Mouse (Mus musculus): ENCODE measurements around the gene Mark3. TPM values are rescaled to one million over a fixed set of nuclear protein-coding genes. Genes with fewer than 3 reads are reported as not detected.

Mark3 gene
- polyA plus RNA-seq, 1 experiment from 2014 or later = 85.4 TPM

DNA sequence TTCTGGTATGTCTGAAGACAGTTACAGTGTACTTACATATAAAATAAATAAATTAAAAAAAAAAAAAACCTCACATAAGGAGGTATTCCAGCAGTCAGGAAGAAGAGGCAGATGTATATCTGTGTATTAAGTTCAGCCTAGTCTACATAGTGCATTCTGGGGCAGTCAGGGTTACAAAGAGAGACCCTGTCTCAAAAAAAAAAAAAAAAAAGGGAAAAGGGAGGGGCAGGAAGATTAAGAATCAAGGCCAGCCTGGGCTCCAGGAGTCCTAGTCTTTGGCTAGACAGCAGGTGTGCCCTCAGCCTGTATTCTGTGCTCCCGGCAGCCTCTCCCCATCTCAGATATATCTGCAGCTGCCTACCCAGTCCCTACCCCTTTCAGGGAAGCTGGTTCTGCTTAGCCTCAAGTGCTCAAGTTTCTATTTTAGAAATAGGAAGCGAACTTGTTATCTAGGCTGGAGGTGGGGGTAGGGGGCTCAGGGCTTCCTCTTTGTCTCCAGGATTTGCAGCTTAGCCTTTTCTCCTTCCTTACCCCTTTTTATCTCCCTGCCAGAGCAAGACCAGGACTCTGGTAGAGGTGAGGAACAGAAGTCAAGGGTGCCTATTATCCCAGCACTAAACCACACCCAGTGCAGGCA, 100.6 kb downstream of the Mark3 start:
- POLR2A ChIA-PET = no interaction called here
- in situ Hi-C loops (cut with MboI; ENCODE audit: low pct_unique_long_range_greater_than_20kb) = no loop called here
- H3K27me3 ChIP-seq = no peaks in the 10 kb centered on the region
- no peak for DNase-seq (ENCODE audit: low read depth, low spot score)
- CTCF ChIA-PET = no interaction called here
- no peak for TF ChIP-seq CTCF (IDR thresholded peaks at IDR 0.05)
- ATAC-seq = no peak

DNA sequence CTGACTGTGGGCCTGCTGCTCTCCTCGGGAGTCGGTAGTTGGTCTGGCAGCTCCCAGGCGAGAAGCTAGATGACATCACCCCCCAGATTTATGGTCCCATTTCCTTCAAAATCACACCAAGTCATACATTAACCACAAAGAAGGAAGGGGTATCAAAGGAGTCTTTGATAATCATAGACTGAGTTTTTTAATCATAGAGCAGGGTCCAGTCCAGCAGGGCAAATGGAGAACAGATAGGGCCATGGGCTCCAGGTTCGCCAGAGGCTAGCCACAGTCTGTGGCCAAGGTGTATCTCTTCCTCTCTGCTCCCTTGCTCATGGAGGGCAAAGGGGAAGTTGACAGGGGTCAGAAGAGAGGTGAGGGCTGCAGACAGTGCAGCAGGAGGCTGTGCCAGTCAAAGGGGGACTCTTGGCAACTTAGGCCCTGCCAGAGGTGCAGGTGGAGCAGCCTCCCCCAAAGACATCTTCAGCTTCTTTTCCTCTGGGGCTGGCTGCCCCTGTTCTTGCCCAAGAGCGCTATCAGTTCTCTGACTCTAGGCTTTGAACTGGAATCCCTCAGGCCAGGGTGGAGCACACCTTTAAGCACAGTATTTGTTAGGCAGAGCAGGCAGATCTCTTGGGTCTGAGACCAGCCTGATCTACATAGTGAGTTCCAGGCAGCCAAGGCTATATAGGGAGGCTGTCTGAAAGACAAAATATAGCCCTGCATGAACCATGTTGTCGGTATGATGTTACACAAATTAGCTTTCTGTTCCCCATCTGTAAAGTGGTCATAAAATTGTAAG, 101.7 kb downstream of the Mark3 start:
- no peaks in the 10 kb centered on the region for H3K27me3 ChIP-seq
- POLR2A ChIA-PET = no interaction called here

DNA sequence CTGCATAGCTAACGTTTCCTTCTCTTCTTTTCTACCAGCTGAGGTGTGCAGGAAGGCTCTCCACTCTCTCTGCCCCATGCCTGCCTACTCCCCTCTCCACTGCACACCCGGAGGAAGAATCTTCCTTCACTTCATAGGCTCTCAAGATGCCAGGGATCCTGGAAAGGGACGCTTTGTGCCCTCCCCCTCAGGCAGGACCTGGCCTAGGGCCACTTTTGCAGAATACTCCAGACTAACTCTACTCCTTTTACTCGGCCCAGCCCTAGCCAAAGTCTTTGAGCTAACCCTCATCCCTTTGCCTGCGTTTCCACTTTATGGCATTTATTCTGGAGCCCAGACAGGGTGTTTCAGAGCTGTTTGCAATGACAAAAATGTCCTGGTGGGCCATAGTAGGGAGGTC, 103.1 kb downstream of the Mark3 start:
- POLR2A ChIA-PET = interaction anchor here (0.7 to 1.7 kb wide), 2 partner anchors 19 kb away, joined by 3 to 6 read pairs; no protein-coding TSS in a partner anchor
- ATAC-seq = no peak
- no peak for DNase-seq (ENCODE audit: low read depth, low spot score)
- CTCF ChIA-PET = interaction anchor here (1.5 kb wide), 1 partner anchor 9 kb away, joined by 9 read pairs; no protein-coding TSS in a partner anchor
- H3K27me3 ChIP-seq = no peaks in the 10 kb centered on the region
- TF ChIP-seq CTCF (IDR thresholded peaks at IDR 0.05) = no peak
- in situ Hi-C loops (cut with MboI; ENCODE audit: low pct_unique_long_range_greater_than_20kb) = no loop called here

More for the DNA sequence above, 101.7 kb downstream of the Mark3 start:
- DNase-seq (ENCODE audit: low read depth, low spot score) (no peak), ATAC-seq (no peak)
- no peak for TF ChIP-seq CTCF (IDR thresholded peaks at IDR 0.05)
- in situ Hi-C loops (cut with MboI; ENCODE audit: low pct_unique_long_range_greater_than_20kb) = no loop called here
- CTCF ChIA-PET = interaction anchor here (1.5 kb wide), 1 partner anchor 8 kb away, joined by 9 read pairs; no protein-coding TSS in a partner anchor

DNA sequence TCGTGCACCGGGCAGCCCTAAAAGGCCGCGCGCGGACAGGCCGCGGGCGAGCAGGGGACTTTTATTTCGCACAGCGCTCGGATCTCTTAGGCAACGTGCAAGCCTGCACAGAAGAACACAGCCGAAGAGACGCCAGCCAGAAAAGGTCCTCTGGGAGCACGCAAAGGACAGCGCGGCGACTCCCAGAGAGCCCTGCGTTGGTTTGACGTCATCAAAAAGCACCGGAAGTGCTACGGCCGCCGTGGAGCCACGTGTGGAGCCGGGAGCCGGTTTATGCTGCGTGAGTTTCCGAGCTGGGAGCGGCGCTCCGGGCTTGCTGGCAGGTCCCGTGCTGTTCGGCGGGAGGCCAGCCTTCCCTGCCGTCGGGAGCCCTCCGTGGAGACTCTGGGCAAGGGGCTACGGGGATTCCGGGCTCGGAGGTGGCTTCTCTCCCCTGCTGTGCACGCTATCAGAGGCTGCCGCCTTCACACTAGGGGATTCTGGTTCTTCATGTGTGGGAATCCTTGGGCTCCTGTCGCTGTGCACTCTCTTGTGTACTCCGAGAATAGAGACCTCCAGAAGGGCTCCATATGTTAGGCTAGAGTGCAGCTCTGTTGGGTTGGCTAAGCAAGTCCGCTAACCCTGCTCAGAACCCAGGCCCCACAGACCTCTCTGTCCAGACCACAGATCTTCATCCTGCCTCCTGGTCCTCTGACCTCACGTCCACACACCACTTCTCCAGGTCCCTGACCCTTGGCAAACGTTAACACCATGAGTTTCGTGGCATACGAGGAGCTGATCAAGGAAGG, 103.8 kb downstream of the Mark3 start, which contains the start of gene Trmt61a:
Gene Trmt61a (plus strand): TSS at position 224 of the 788 bp plus-strand sequence.
- TF ChIP-seq CTCF (IDR thresholded peaks at IDR 0.05) = no peak
- DNase-seq (ENCODE audit: low read depth, low spot score) (no peak), ATAC-seq (peak; percentile 41)
- in situ Hi-C loops (cut with MboI; ENCODE audit: low pct_unique_long_range_greater_than_20kb) = no loop called here
- no peaks in the 10 kb centered on the region for H3K27me3 ChIP-seq
- ChIA-PET CTCF (interaction anchor here (0.7 to 1.7 kb wide), 4 partner anchors 9 to 27 kb away, joined by 3 to 9 read pairs (median 4); no protein-coding TSS in a partner anchor), POLR2A (interaction anchor here (1.3 to 1.7 kb wide), 2 partner anchors 10 to 18 kb away, joined by 3 to 6 read pairs; no protein-coding TSS in a partner anchor)

DNA sequence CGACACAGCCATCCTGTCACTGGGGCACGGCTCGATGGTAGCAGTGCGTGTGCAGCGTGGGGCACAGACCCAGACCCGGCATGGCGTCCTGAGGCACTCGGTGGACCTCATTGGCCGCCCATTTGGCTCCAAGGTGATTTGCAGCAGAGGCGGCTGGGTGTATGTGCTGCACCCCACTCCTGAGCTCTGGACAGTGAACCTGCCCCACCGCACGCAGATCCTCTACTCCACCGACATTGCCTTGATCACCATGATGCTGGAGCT, 104.3 kb downstream of the Mark3 start:
- ChIA-PET CTCF (interaction anchor here (1.1 to 1.7 kb wide), 3 partner anchors 10 to 27 kb away, joined by 3 to 5 read pairs (median 3); no protein-coding TSS in a partner anchor), POLR2A (interaction anchor here (1.3 to 1.7 kb wide), 2 partner anchors 9 to 18 kb away, joined by 3 to 6 read pairs; no protein-coding TSS in a partner anchor)
- DNase-seq (ENCODE audit: low read depth, low spot score) (no peak), ATAC-seq (no peak)
- in situ Hi-C loops (cut with MboI; ENCODE audit: low pct_unique_long_range_greater_than_20kb) = no loop called here
- TF ChIP-seq CTCF (IDR thresholded peaks at IDR 0.05) = no peak
- no peaks in the 10 kb centered on the region for H3K27me3 ChIP-seq

- H3K27me3 ChIP-seq = no peaks in the 10 kb centered on the region
- DNase-seq (ENCODE audit: low read depth, low spot score) (no peak), ATAC-seq (no peak)
- in situ Hi-C loops (cut with MboI; ENCODE audit: low pct_unique_long_range_greater_than_20kb) = no loop called here
- TF ChIP-seq CTCF (IDR thresholded peaks at IDR 0.05) = no peak
- ChIA-PET CTCF (interaction anchor here (1.1 to 1.7 kb wide), 3 partner anchors 10 to 26 kb away, joined by 3 to 5 read pairs (median 3); no protein-coding TSS in a partner anchor), POLR2A (interaction anchor here (1.3 to 1.7 kb wide), 2 partner anchors 9 to 17 kb away, joined by 3 to 6 read pairs; no protein-coding TSS in a partner anchor)
Observed at GRCm38 (mm10) chr12:111678997-111679396, 104.7 kb downstream of the Mark3 start.

DNA sequence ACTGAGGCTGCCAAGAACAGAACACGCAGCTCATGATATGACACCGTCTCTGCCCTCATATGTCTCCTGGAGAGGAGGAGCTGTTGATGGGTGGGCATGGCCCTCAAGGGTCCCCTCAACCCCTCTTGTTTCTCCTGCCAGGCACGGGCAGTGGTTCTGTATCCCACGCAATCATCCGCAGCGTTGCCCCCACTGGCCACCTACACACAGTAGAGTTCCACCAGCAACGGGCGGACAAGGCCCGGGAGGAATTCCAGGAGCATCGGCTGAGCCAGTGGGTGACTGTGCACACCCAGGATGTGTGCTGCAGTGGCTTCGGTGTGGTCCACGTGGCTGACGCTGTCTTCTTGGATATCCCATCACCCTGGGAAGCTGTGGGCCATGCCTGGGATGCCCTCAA, 106.3 kb downstream of the Mark3 start:
- ChIA-PET POLR2A (no interaction called here), CTCF (interaction anchor here (0.6 to 1.1 kb wide), 2 partner anchors 16 to 85 kb away, joined by 3 read pairs; no protein-coding TSS in a partner anchor)
- TF ChIP-seq CTCF (IDR thresholded peaks at IDR 0.05) = no peak
- ATAC-seq (no peak), DNase-seq (ENCODE audit: low read depth, low spot score) (no peak)
- in situ Hi-C loops (cut with MboI; ENCODE audit: low pct_unique_long_range_greater_than_20kb) = no loop called here
- no peaks in the 10 kb centered on the region for H3K27me3 ChIP-seq

- CTCF ChIA-PET = interaction anchor here (0.6 to 1.9 kb wide), 2 partner anchors 15 to 85 kb away, joined by 3 to 7 read pairs; no protein-coding TSS in a partner anchor
- DNase-seq (ENCODE audit: low read depth, low spot score) = no peak
- no peaks in the 10 kb centered on the region for H3K27me3 ChIP-seq
- ATAC-seq = no peak
- POLR2A ChIA-PET = interaction anchor here (0.5 kb wide), 1 partner anchor 935 kb away, joined by 3 read pairs; no protein-coding TSS in a partner anchor
- in situ Hi-C loops (cut with MboI; ENCODE audit: low pct_unique_long_range_greater_than_20kb) = no loop called here
- no peak for TF ChIP-seq CTCF (IDR thresholded peaks at IDR 0.05)
Observed at GRCm38 (mm10) chr12:111681305-111681704, 107.0 kb downstream of the Mark3 start.

GRCm38 (mm10) chr12:111682003-111682402, 107.7 kb downstream of the Mark3 start:
- no peak for TF ChIP-seq CTCF (IDR thresholded peaks at IDR 0.05)
- no peak for DNase-seq (ENCODE audit: low read depth, low spot score)
- H3K27me3 ChIP-seq = no peaks in the 10 kb centered on the region
- POLR2A ChIA-PET = interaction anchor here (0.5 kb wide), 1 partner anchor 30 kb away, joined by 4 read pairs; no protein-coding TSS in a partner anchor
- in situ Hi-C loops (cut with MboI; ENCODE audit: low pct_unique_long_range_greater_than_20kb) = no loop called here
- CTCF ChIA-PET = interaction anchor here (1.9 kb wide), 1 partner anchor 14 kb away, joined by 7 read pairs; no protein-coding TSS in a partner anchor
- no peak for ATAC-seq

- ATAC-seq (peak; percentile 18), DNase-seq (ENCODE audit: low read depth, low spot score) (no peak)
- no peak for TF ChIP-seq CTCF (IDR thresholded peaks at IDR 0.05)
- in situ Hi-C loops (cut with MboI; ENCODE audit: low pct_unique_long_range_greater_than_20kb) = no loop called here
- no peaks in the 10 kb centered on the region for H3K27me3 ChIP-seq
- ChIA-PET POLR2A (no interaction called here), CTCF (interaction anchor here (1.9 kb wide), 1 partner anchor 13 kb away, joined by 7 read pairs; no protein-coding TSS in a partner anchor)
Observed at GRCm38 (mm10) chr12:111682806-111683205, 108.5 kb downstream of the Mark3 start.
